Mouse (Mus musculus) G1E (cell line): ENCODE measurements around the gene Wwc1. TPM values are rescaled to one million over a fixed set of nuclear protein-coding genes. Genes with fewer than 3 reads are reported as not detected.

Experiments
- ATAC-seq: 2 replicates; pipeline ENCODE4 v1.8.0; 2016; ENCODE audit warnings: mild to moderate bottlenecking; ENCODE audit not compliant: insufficient number of reproducible peaks, poor library complexity, low FRiP score, severe bottlenecking; ENCODE audit errors: extremely low read depth
- DNase-seq: peaks from one replicate; pipeline ENCODE4 v3.0.0; 2012; ENCODE audit warnings: low spot score
- H3K27me3 ChIP-seq: 2 replicates; pipeline ENCODE4 v1.6.1; 2012; ENCODE audit warnings: mild to moderate bottlenecking, low read length, inconsistent platforms; ENCODE audit not compliant: insufficient read depth
- H3K36me3 ChIP-seq: replicated peaks from 2 replicates; pipeline ENCODE3; 2012; ENCODE audit warnings: mild to moderate bottlenecking, inconsistent platforms
- H3K4me1 ChIP-seq: 2 replicates; pipeline ENCODE4 v1.6.1; 2012; ENCODE audit warnings: low read depth, low read length, inconsistent platforms, mixed read lengths; ENCODE audit not compliant: insufficient read depth
- H3K4me3 ChIP-seq: 2 replicates; pipeline ENCODE4 v1.5.1; 2012; ENCODE audit warnings: low read depth, mild to moderate bottlenecking, inconsistent platforms, low read length, moderate library complexity, mixed read lengths
- H3K9me3 ChIP-seq: replicated peaks from 2 replicates; pipeline ENCODE4 v1.6.1; 2012; ENCODE audit warnings: inconsistent platforms
- CTCF ChIP-seq: IDR thresholded peaks from 2 replicates; pipeline ENCODE4 v1.5.1; 2012; ENCODE audit warnings: low read depth, low read length, inconsistent platforms, mixed read lengths
- GATA1 ChIP-seq: IDR thresholded peaks from 2 replicates; pipeline ENCODE4 v1.6.1; 2012; ENCODE audit warnings: borderline replicate concordance, low read length, inconsistent platforms, mixed read lengths
- GATA2 ChIP-seq: IDR thresholded peaks from 2 replicates; pipeline ENCODE4 v1.6.1; 2012; ENCODE audit warnings: low read depth, low read length, inconsistent platforms, borderline replicate concordance
- POLR2AphosphoS5 ChIP-seq: IDR thresholded peaks from 2 replicates; pipeline ENCODE4 v1.6.1; 2012; ENCODE audit warnings: low read depth, low read length, inconsistent platforms; ENCODE audit not compliant: insufficient replicate concordance
- TAL1 ChIP-seq: conservative IDR thresholded peaks from 2 replicates; pipeline ENCODE4 v1.6.1; 2012; ENCODE audit warnings: low read depth, low read length, inconsistent platforms, mixed read lengths
- polyA plus RNA-seq: library from polyadenylated mRNA; stranded (reverse); fragments of >175 nt; gene quantifications from 2 replicates; pipeline ENCODE4 v1.2.3, GENCODE M21; 2012
- total RNA-seq, 2 experiments: library from RNA; stranded (forward) in 1 of 2; stranded (reverse) in 1 of 2; fragments of 200-1000 nt in 1 of 2; fragments of >200 nt in 1 of 2; fragmentation: Nextera tagmentation in 1 of 2; gene quantifications; 2 replicates each; pipeline ENCODE4 v1.2.3; 2014 to 2017

The Wwc1 gene
- total and polyA plus RNA-seq, 3 experiments = 0.01 to 0.22 TPM; not detected in 1

DNA sequence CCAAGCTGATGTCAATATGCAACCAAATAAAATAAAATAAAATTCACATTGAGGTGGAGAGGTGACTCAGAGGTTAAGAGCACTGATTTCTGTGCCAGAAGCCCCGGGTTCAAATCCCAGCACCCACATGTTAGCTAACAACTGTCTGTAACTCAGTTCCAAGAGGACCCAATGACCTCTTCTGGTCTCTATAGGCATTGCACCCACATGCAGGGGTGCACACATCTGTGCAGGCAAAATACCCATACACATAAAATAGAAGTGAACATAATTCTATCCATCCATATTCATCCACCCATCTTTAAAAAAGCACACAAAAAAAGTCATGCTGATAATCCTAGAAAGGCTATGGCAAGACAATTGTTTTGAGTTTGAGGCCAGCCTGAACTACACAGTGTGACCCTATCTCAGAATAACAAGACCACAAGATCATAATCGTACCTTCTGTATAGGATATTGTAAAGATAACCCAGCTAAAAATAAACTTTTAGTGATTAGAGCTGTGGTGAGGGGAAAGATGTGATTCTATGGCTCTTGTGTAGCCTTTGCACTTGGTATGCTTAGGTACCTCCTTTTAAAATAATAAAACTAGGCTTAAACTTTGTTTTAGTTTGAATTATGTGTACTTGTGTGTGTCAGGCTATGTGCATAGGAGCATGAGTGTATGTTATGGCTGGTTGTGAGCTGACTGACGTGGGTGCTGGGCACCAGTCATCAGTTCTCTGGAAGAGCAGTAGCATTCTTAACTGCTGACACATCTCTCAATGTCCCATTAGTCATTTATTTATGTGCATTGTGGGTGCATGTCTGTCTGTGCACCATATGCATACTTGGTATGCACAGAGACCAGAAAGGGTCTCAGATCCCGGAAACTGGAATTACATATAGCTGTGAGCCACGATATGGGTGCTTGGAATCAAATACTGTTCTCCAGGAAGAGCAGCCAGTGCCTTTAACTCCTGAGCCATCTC, 142.9 kb downstream of the Wwc1 start:
- Histone ChIP-seq H3K4me3 (no peak overlapping the region; the same call in 1 of the 2 replicates), H3K4me1 (peaks cover 45% of the 10 kb centered on the region), H3K27me3 (peaks cover 7% of the 10 kb centered on the region; the same call in 1 of the 2 replicates), H3K36me3 (peaks cover 6% of the 10 kb centered on the region), H3K9me3 (no peaks in the 10 kb centered on the region)
- DNase-seq = no peak
- TF ChIP-seq GATA2 (no peak), CTCF (no peak), TAL1 (no peak), GATA1 (no peak), POLR2AphosphoS5 (no peak)
- ATAC-seq = no peak

DNA sequence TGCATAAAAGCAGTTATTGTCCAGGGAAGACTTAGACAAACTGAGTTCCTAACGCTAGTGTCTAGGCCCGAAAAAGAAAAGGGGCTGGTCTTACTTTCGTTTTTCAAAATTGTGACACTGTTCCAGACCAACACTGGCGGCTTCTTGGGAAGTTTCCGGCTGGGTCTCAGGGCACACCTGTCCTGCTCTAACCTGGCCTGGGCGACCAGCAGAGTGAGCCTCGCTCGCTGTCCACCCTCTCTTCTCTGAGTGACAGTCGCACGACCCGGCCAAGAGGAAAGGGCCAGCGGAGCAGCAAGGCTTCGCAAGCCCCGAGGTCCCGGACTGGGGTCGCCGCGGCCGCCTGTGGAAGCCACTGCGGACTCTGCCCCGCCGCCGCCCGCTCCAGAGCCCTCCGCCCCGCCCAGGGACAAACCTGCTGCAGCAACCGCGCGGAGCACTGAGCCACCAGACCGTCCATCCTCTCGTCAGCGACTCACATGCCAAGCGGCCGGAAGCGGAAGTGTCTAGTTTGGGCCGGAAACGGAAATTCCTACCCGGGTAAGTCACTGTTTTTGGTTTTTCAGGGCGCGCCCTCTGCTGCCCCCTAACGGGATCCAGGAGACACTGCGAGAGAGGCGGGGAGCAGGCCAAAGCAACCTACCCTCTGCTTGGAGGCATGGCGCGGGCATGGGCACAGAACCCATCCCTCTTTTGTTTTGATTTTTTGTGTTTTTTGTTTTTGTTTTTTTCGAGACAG, 146.1 kb downstream of the Wwc1 start, which contains the start of gene Rars:
Gene Rars (minus strand): TSS at position 485 of the 739 bp plus-strand sequence.
- Histone ChIP-seq H3K36me3 (peaks cover 39% of the 10 kb centered on the region), H3K4me1 (peaks cover 53% of the 10 kb centered on the region), H3K9me3 (no peaks in the 10 kb centered on the region), H3K4me3 (peak within 1 kb of the TSS; percentile 95), H3K27me3 (no peaks in the 10 kb centered on the region)
- TF ChIP-seq GATA2 = no peak
- TF ChIP-seq CTCF = peak; percentile 75
- DNase-seq (peak; percentile 82), ATAC-seq (peak; percentile 70)

DNA sequence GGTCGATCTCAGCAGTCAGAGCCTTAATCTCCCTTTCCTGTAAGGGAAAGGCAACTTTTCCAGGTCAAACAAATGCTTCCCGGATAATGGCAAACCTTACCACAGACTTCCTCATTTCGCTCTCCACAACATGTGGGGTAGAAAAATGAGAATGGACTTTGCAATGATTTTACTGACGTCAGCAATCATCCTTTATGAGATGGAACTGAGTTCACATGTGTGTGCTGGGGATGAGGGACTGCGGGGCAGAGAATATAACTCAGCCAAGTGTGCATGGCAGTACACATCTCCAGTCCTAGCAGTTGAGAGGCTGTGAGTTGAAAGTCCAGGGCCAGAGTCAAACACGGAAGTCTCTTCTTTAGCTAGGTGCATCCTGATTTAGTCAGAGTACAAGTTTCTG, 147.1 kb downstream of the Wwc1 start:
- Histone ChIP-seq H3K4me3 (peak overlapping the region; percentile 95), H3K9me3 (no peaks in the 10 kb centered on the region), H3K36me3 (peaks cover 48% of the 10 kb centered on the region), H3K27me3 (no peaks in the 10 kb centered on the region), H3K4me1 (peaks cover 54% of the 10 kb centered on the region)
- ATAC-seq (no peak), DNase-seq (peak; percentile 6)
- TF ChIP-seq CTCF (no peak), POLR2AphosphoS5 (no peak), GATA2 (no peak), GATA1 (no peak), TAL1 (no peak)

DNA sequence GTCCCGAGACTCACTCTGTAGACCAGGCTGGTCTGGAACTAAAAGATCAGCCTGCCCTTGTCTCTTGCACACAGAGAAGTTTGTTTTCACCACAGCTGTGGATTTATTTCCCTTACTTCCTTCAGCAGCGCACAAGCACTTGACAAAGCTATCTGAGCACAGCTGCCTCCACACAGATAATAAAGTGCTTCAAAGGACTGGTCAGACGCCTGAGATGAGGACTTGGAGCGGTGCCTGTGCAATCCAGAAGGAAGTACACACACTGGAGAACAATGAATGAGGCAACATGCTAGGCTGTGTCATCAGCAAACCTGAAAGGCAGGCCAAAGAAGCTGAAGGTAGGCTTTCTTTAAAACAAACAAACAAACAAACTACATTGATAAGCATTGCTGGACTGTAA, 148.2 kb downstream of the Wwc1 start:
- Histone ChIP-seq H3K27me3 (no peaks in the 10 kb centered on the region), H3K4me1 (peaks cover 45% of the 10 kb centered on the region), H3K4me3 (no peak overlapping the region; the same call in 1 of the 2 replicates), H3K9me3 (no peaks in the 10 kb centered on the region), H3K36me3 (peaks cover 59% of the 10 kb centered on the region)
- DNase-seq (no peak), ATAC-seq (no peak)
- TF ChIP-seq TAL1 (no peak), GATA2 (no peak), CTCF (no peak), GATA1 (no peak), POLR2AphosphoS5 (no peak)

DNA sequence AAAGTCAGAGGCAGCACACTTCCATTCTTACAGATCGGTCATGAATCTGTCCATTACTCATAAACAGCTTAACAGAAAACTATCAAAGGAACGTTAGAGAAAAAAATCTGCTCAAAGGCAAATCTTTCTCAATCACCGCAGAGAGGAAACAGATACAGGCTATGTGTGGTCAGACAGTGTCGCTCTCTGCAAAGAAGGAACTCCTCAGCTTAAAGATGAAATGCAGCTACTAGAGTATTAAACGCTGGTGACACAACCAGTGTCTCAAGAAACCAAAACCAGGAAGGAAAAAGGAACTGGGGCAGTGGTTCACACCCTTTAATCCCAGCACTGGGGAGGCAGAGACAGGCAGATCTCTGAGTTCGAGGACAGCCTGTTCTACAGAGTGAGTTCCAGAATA, 152.6 kb downstream of the Wwc1 start:
- ATAC-seq = no peak

DNA sequence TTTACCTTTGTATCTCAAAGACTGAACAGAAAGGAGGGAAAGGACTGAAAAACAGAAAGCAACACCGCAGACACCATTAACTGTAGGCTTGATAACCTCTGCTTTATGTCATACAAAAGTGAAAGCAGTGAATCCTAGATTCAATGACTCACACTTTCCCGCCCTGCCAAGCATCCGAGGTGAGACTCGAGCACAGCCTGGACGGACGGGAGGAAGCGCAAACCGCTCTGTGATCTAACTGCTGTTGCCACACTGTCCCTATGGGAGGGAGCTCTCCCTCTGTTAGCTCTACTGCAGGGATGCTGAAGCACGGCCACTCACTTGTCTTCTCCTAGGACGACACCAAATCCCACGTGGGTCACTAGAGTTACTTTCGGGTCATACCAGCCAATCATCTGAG, 164.0 kb downstream of the Wwc1 start:
- Histone ChIP-seq H3K27me3 (no peaks in the 10 kb centered on the region), H3K9me3 (no peaks in the 10 kb centered on the region), H3K4me3 (no peak overlapping the region), H3K36me3 (peaks cover 98% of the 10 kb centered on the region), H3K4me1 (no peaks in the 10 kb centered on the region)
- ATAC-seq = no peak
- TF ChIP-seq TAL1 (no peak), POLR2AphosphoS5 (no peak), GATA2 (no peak), CTCF (no peak), GATA1 (no peak)
- no peak for DNase-seq

More for the DNA sequence above, 152.6 kb downstream of the Wwc1 start:
- no peak for DNase-seq
- Histone ChIP-seq H3K9me3 (no peaks in the 10 kb centered on the region), H3K27me3 (no peaks in the 10 kb centered on the region), H3K36me3 (peaks cover 95% of the 10 kb centered on the region), H3K4me1 (peaks cover 28% of the 10 kb centered on the region), H3K4me3 (no peak overlapping the region)
- TF ChIP-seq POLR2AphosphoS5 (no peak), CTCF (no peak), GATA1 (no peak), GATA2 (no peak), TAL1 (no peak)
